In the genomic region with DNA sequence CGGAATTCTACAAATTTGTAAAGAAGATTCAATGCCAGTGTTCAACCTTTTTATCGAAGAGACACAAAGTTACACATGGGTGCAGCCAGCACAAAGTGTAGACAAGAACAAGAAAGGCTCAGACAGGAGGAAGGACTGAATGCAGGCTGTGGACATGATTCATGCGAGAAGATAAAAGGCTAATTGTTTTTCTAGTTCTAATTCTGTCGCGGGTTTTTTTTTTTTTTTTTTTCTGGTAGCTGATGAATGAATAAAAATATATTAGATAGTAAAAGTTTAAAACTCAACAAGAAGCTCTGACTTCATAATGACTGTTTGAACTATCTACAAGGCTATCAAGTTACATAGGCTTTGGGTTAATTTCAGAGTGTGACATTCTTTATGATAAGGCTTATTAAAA, we compare ENCODE assay signal across 24 mouse cellular contexts.
"Had no signal": no experiment of that assay in that cellular context is flagged by ENCODE, and none has a peak within 500 bp of the region (broad histone marks: within the 10 kb centered on the region; RNA-seq: fewer than 3 reads in every experiment).

No protein-coding gene starts in this region.

- ATAC-seq: hindbrain, postnatal 0 days; intestine, embryonic 15.5 days had no signal

- H3K27me3 ChIP-seq: heart, embryonic 12.5 days; hindbrain, embryonic 13.5 days; hindbrain, embryonic 15.5 days; intestine, embryonic 15.5 days; kidney, embryonic 15.5 days; limb, embryonic 12.5 days; liver, embryonic 15.5 days had no signal

- H3K36me3 ChIP-seq: heart, embryonic 10.5 days; heart, embryonic 12.5 days; hindbrain, embryonic 13.5 days; hindbrain, embryonic 15.5 days; intestine, embryonic 15.5 days; kidney, embryonic 15.5 days; limb, embryonic 10.5 days; limb, embryonic 12.5 days; liver, embryonic 13.5 days; liver, embryonic 15.5 days had no signal

- H3K4me2 ChIP-seq: heart, embryonic 12.5 days; hindbrain, embryonic 13.5 days; hindbrain, embryonic 15.5 days; intestine, embryonic 15.5 days; kidney, embryonic 15.5 days; limb, embryonic 12.5 days; liver, embryonic 11.5 days; liver, embryonic 13.5 days; liver, embryonic 15.5 days had no signal

- H3K4me3 ChIP-seq: heart, embryonic 10.5 days; heart, embryonic 12.5 days; hindbrain, embryonic 13.5 days; hindbrain, embryonic 15.5 days; intestine, embryonic 15.5 days; kidney, embryonic 15.5 days; layer of hippocampus, adult 2 months; left cerebral cortex, adult 2 months; limb, embryonic 10.5 days; limb, embryonic 12.5 days; liver, embryonic 13.5 days; liver, embryonic 15.5 days had no signal

- DNase-seq: gastrocnemius, postnatal 14 days; gastrocnemius, postnatal 36 days; heart, adult 18-20 months; heart, postnatal 10 days; kidney, adult 11 months; kidney, adult 2 months; kidney, adult 9 months; kidney, postnatal 25 days; kidney, postnatal 4 days; liver; liver, embryonic 13.5 days had no signal
